Mouse (Mus musculus): ENCODE results near the gene Zfp872.

GRCm38 (mm10) chr9:22139746-22140145 lies 48.1 kb upstream of the Zfp872 start:
- TF ChIP-seq CTCF (IDR thresholded peaks at IDR 0.05) (no peak), POLR2A (IDR thresholded peaks at IDR 0.05; ENCODE audit: insufficient read depth, low read depth, low read length) (no peak)
